Mouse (Mus musculus) urinary bladder, adult 2 months (tissue): Measurements from ENCODE around the gene Diaph3. TPM values are rescaled to one million over a fixed set of nuclear protein-coding genes. Genes with fewer than 3 reads are reported as not detected.

Experiments
- DNase-seq: peaks from one replicate; pipeline ENCODE4 v3.0.0; 2022; ENCODE audit warnings: low spot score
- polyA plus RNA-seq: library from polyadenylated mRNA; depleted of rRNA; stranded (reverse); fragments of >200 nt; gene quantifications from 2 replicates; pipeline ENCODE4 v1.2.3, GENCODE M21; 2012

Gene Diaph3
- polyA plus RNA-seq, 1 experiment, result 1.3 TPM

DNA sequence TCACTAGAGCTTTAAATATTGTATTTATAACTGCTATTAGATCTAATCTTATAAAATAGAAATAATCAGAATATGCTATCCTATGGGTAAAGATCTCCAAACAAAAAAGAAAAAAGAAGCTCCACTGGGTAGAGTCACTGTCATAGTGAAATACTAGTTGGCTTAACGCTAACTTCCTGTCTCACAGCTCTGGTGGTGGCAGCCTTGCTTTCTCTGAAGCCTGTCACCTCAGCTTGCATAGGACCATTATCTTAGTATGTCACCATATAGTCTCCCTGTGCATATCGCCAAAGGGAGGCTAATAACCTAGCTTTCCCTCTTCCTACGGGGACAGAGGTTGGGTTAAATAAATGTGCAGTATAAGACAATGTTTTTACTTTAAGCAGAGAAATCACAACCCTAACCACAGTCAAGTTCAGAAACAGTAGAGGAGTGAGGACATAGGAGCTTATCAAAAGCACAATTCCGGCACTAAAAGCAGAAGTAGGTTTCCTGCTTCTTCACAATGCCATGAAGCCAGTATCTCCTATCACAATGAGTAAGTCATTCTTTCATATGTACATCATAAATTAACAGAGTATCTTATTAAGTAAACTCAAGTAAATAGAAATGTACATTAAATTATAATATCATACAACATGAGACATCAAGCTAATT lies 293.8 kb downstream of the Diaph3 start:
- no peak for DNase-seq

- DNase-seq, result no peak
These were observed 297.0 kb downstream of the Diaph3 start for GRCm38 (mm10) chr14:86844075-86844474.

DNA sequence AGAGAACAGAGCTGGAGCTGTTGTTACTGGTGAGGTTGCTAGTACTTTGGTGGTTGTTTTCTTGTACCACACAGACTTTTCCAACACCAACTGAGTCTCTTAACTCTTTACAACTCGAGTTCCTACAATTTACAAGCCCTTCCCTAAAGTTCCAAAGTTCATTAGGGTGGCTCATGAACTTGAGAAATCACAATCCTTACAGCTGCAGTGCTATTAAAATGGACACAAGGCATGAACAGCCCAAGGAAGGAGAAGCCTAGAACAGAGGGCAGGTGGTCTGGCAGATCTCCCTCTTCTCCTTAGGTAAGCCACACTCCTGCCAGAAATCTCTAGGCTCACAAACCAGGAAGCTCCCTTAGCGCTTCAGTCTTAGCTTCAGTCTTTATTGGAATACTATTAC lies 303.4 kb downstream of the Diaph3 start:
- no peak for DNase-seq

DNA sequence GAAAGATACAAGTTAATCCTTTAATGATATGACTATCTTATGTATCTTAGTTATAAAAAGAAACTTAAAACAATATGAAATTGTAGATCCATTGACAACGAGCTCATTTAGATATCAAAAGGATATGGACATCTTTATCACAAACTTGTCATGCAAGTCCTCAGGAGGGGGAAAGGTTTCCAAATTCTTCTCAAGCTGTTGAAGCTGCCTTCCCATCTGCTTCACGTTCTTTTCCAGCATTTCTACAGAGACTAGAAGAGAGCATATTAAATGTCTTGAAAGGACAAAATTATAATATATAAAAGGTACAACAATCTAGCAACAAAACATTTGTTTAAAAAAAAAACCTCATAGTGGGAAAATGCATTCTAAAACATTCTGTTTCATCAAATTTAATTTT lies 306.2 kb downstream of the Diaph3 start:
- no peak for DNase-seq

DNA sequence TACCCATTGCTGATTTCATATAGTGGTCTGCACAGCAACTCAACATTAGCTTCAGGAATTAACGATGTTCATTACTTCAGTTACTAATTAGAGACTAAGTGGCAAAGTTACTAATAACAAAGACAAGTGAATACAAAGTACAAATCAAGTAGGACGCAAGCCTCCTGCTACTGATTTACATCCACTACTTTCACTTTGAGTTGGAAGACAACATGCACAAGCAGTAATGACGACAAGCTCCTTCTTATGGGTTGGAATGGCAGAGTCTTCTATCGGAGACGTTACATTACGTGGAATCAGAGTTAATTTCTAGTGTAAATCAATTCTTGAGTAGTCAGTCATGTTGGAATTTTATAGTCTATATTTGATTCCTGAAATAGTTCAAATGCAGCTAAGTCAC lies 306.8 kb downstream of the Diaph3 start:
- DNase-seq, result no peak

DNA sequence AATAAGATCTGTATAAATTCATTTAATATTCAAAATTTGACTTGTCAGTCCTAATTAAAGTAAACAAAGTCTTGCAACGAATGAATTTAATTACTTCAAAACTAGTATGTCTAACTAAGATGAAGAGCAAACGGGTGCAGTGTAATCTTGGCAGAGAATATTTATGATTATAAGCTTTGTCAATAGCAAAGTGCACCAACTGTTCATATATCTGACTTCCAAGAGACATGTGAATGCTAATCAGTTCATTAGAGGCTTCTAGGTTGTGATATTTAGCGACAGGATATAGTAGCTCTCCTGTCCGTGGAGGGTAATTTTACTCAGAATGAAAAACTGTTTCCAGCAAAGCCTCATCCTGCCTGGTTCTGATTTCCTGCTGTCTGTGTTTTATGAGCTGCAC lies 308.0 kb downstream of the Diaph3 start:
- no peak for DNase-seq

DNA sequence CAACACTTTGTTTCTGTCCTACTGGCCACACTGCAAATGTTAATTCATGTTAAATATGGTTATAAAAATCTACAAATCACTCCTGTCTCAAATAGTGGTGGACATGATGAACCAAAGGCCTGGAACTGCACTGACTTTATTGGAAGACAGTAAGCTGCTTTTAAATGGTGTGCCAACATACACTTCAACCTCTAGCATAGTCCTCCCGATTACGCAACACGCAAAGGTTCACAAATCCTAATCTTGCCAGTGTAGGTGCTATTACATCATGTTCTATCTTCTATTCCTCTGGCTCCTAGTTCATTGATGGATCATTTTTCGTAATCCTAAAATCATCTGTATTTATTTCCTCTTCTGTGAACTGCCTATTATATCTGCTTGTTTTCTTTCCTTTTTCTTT lies 324.8 kb downstream of the Diaph3 start:
- no peak for DNase-seq

GRCm38 (mm10) chr14:86788880-86789641 lies 352.0 kb downstream of the Diaph3 start:
- DNase-seq, result no peak

DNA sequence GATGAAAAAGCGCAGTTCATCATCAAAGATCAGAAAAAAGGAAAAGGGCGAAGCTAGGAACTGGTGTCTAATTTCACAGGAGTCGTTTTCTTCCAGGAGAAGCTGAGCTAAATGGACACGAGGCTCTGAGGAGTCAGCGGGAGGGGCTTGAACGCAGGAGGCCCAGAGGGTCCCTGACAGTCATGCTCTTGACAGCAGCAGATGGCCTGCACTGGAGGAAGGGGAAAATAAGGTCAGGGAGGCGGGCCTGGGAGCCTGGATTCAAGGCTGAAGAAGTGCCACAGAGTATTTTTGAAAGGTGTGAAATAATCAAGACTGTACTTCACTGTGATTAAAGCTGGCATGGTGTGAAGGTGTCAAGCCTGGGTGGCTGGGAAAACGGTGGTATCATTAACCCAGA lies 354.2 kb downstream of the Diaph3 start:
- no peak for DNase-seq

DNA sequence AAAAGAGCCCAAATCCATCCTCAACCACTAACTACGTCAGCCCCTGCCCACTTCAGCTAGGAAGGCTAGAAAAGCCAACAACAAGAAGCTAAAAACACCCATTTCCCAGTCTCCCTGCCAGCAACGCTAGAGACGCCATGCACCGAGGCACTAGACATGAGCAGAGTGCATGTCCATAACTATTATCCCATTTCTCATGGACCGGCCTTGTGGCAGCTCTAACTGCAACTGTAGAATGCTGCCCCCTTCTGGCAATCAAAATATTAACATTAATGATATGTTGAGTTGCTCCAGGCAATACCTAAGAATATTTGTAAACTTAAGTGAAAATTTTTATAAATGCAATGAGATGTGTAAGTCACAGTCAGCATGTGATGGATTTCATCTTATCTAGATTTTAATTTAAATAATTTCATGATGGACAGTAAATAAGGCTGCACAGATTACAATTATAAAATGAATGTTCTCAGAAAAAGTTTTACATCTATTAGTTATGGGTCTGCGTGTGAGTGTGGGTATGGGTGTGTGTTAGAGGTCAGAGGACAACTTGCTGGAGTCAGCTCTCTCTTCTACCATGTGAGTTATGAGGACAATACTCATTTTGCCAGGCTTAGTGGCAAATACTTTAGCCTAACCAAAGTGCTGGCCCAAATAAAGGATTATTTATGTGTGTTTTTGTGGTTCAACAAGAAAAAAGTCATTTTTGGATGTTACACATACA lies 359.3 kb downstream of the Diaph3 start:
- no peak for DNase-seq

- no peak for DNase-seq
These were observed 367.7 kb downstream of the Diaph3 start for GRCm38 (mm10) chr14:86773311-86773710.

DNA sequence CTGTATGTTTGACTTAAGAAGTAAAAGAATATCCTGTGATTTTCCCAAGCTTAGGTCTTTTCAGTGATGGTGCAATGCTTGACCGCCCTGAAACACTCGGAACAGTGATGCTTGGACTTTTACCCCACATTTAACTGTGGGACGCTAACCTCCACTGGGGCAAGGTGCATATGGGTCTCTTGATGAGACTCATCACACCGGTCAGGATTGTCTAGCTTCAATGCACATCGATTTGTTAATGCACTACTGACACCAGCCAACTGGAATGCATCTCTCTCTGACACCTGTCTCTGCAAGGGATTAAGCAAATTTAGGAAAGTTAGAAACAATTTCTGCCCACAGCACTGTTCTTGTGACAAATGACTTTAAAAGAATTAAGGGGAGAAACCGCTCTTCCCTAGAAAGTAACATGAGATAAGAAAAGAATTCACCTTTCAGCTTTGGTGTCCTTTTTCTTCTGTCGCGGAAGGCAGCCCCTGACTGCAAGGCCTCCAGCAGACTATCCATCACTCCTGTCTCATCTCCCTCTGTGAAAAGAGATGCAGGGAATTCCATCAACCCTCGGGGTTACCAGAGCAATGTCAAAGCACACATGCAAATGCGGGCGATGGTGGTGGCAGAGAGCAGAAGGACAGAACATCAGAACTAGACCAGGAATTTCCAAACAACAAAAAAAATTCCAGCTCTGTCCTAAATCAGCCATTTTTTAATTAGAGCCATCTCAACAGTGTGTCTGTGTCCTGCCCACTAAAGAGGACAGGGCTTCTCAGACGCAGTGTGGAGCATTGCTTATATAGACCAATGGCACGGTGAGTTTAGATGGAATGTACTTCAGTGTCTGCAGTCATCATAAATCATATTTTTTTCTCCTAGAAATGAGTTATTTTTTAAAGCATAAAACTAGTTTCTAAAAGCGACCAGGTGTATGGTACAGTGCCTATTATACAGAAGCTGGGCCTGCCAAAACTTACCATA lies 368.6 kb downstream of the Diaph3 start:
- DNase-seq, result no peak

DNA sequence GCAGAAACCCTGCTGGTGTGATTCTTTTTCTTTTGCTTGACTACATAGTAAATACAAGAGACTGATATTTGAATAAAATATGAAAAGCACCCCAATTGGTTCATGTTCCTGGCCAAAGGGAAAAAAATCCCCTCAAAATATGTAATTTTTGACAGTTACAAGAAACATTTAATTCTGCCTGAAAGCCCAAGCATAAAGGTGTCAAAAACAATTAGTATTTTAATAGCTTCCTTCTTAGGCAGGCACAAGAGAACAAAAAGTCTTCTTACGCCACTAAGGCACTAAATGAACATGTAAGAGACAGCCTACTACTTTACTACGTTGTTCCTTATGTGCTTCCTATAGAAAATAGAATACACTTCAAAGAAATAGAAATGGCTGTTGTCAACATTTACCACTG lies 376.7 kb downstream of the Diaph3 start:
- no peak for DNase-seq

GRCm38 (mm10) chr14:86757604-86758520 lies 383.2 kb downstream of the Diaph3 start:
- no peak for DNase-seq

DNA sequence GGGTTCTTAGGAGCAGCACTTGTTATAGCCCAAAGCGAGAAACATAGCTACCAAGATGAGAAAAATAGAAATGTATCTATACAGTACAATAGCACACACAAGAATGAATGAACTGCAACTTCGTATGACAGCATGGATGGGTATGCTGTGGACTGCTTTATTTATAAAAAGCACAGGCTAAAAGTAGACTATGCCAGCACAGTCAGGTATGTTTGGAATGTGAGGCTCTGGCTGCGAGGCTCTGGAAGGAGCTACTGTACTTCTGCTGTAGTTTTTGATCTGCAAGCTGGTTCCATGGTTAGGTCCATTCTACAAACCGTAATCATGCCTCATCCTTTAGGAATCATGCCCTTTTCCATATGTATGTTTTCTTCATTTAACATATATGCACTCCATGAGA lies 383.9 kb downstream of the Diaph3 start:
- DNase-seq, result no peak

GRCm38 (mm10) chr14:86750351-86750750 lies 390.7 kb downstream of the Diaph3 start:
- DNase-seq, result no peak

DNA sequence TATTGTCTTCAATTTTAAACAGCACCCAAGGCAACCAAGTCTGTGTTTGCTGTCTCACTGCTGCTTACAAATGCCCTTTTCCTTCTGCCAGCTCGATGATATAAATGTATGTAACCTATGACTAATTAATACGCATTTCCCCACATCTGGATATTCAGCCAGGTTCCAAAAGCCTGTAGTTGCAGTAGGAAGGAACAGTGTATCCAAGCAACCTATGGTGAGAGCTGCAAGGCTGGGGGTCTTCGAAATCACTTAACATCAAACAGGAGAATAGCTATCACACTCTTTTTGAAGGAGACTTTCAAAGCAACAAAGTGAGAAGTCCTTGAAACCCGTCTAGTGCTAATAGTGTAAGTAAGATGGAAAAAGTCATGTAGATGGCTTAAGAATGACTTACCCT lies 391.6 kb downstream of the Diaph3 start:
- DNase-seq, result no peak

GRCm38 (mm10) chr14:86748876-86749275 lies 392.2 kb downstream of the Diaph3 start:
- no peak for DNase-seq

DNA sequence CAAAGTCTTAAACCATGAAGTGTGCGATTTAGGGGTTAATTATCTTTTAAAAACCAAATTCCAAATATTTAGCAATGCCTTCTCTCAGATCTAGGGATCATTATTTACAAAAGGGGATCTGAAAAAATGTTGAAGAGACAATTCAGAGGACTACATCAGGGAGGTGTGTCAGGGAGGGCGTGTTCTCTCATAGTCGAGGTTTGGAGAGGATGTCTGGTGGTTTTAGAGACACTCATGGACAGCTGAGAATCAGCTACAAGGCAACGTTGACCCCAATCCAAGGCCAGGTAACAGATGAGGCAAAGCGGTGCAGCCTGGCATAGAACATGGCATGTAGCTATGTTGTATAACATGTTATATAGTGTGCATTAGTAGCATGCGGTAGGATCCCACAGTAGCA lies 396.5 kb downstream of the Diaph3 start:
- DNase-seq, result no peak

- DNase-seq, result no peak
These were observed 399.0 kb downstream of the Diaph3 start for GRCm38 (mm10) chr14:86741855-86742531.
